Comparison of ENCODE assay signal across 18 mouse cellular contexts in the genomic region with DNA sequence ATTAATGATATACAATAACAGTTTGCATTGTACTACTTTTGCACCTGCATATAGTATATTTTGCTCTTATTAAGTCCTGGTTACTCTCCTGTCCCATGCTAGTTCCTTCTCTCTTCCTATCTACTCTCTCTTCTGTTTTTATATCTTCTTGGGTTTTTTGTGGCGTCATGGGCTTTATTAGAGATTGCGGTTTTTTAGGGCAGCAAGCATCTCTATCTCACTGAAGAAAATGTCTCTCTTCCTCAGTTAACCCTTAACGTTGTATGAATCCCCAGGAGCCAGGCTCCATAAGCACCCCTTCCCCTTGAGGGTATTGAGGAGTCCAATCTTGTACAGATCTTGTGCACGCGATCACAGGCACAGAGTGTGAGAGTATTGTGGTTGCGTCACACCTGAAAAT.
DNase-seq lines count a peak whose midpoint lies in the region; TF ChIP-seq lines count a peak whose summit lies in the region.
"Had no signal": no experiment of that assay in that cellular context is flagged by ENCODE, and none has a peak within 500 bp of the region (broad histone marks: within the 10 kb centered on the region; RNA-seq: fewer than 3 reads in every experiment).

No protein-coding gene starts in this region.

- no peak for TF ChIP-seq RAD21 in MEL (IDR thresholded peaks at IDR 0.05; ENCODE audit: low read depth, low read length)

- no peaks in the 10 kb centered on the region for H3K36me3 ChIP-seq in heart, embryonic 10.5 days
- H3K36me3 ChIP-seq in MEL (ENCODE audit: control insufficient read depth in 1 of 2, insufficient read depth in 2 of 2, low read length in 2 of 2), result 0 out of 4 replicates have a peak, but pooled peaks cover 0 to 3% of the 10 kb centered on the region in 2 experiments
- H3K36me3 ChIP-seq: G1E had no signal

- no peak overlapping the region for H3K4me3 ChIP-seq in heart, embryonic 10.5 days
- H3K4me3 ChIP-seq in MEL (ENCODE audit: control insufficient read depth in 1 of 2, insufficient read depth in 1 of 2, low read depth in 2 of 2, low read length in 2 of 2), result no peak overlapping the region

- no peak overlapping the region for H3K9ac ChIP-seq in MEL (ENCODE audit: control insufficient read depth, low read depth, low read length, poor library complexity, severe bottlenecking)

- TF ChIP-seq CTCF in MEL (IDR thresholded peaks at IDR 0.05 in 2 of 3, conservative IDR thresholded peaks at IDR 0.05 in 1 of 3; ENCODE audit: control insufficient read depth in 1 of 3, insufficient read depth in 1 of 3, low read depth in 2 of 3, low read length in 3 of 3, poor library complexity in 1 of 3, severe bottlenecking in 1 of 3), result no peak

- TF ChIP-seq POLR2A in MEL (IDR thresholded peaks at IDR 0.05; ENCODE audit: control insufficient read depth in 1 of 2, insufficient read depth in 1 of 2, low read depth in 1 of 2, low read length in 2 of 2, poor library complexity in 1 of 2), result no peak

- DNase-seq in heart, embryonic 10.5 days (ENCODE audit: low spot score), result peak; percentile 25
- DNase-seq in heart, adult 18-20 months, result no peak
- DNase-seq in MEL (ENCODE audit: low read depth, low spot score), result peak; percentile 34
- no peak for DNase-seq in ovary, postnatal 36 days (ENCODE audit: low spot score)
- DNase-seq: adrenal gland, adult 2 months; adrenal gland, adult 8-10 months; adrenal gland, postnatal 10 days; adrenal gland, postnatal 14 days; adrenal gland, postnatal 25 days; adrenal gland, postnatal 36 days; B cell, adult 2 months; cerebellum, adult 11 months; cerebellum, adult 11-12 months; cerebellum, adult 18-20 months; cerebellum, adult 2 months had no signal

- no peaks in the 10 kb centered on the region for H3K27me3 ChIP-seq in heart, embryonic 10.5 days (ENCODE audit: insufficient read depth, poor library complexity, severe bottlenecking)
- no peaks in the 10 kb centered on the region for H3K27me3 ChIP-seq in MEL (ENCODE audit: control insufficient read depth in 1 of 2, insufficient read depth in 2 of 2, low read length in 2 of 2)
- H3K27me3 ChIP-seq: CH12.LX, Patski had no signal

- no peak overlapping the region for H3K27ac ChIP-seq in heart, embryonic 10.5 days
- no peak overlapping the region for H3K27ac ChIP-seq in MEL (ENCODE audit: control insufficient read depth, low read depth, low read length)

- H3K4me1 ChIP-seq in heart, embryonic 10.5 days, result no peaks in the 10 kb centered on the region
- peaks cover 0 to 3% of the 10 kb centered on the region in 2 experiments; a peak in 2 of 4 replicates for H3K4me1 ChIP-seq in MEL (ENCODE audit: control insufficient read depth in 1 of 2, insufficient read depth in 2 of 2, low read length in 2 of 2)

- no peaks in the 10 kb centered on the region for H3K9me3 ChIP-seq in heart, embryonic 10.5 days
- H3K9me3 ChIP-seq in MEL (replicated peaks; ENCODE audit: insufficient read depth, low read length), result no peaks in the 10 kb centered on the region
- H3K9me3 ChIP-seq: G1E had no signal

- 87% methylated on average over 6 of the region's 6 CpGs for WGBS in heart, embryonic 10.5 days

- H3K79me2 ChIP-seq in MEL (ENCODE audit: control insufficient read depth, insufficient read depth, low read length, poor library complexity), result no peaks in the 10 kb centered on the region

- peak; percentile 39 to 56; a peak in 3 of 4 replicates for TF ChIP-seq EP300 in MEL (IDR thresholded peaks at IDR 0.05; ENCODE audit: low read depth in 1 of 2, low read length in 2 of 2)

TF ChIP-seq in MEL, 35 proteins besides CTCF, POLR2A, EP300 and RAD21:
- no peak for TF ChIP-seq MAFK (IDR thresholded peaks at IDR 0.05; ENCODE audit: borderline replicate concordance, low read depth, low read length)
- no peak for TF ChIP-seq GABPA (IDR thresholded peaks at IDR 0.05; ENCODE audit: low read depth, low read length)
- TF ChIP-seq ELF1 (IDR thresholded peaks at IDR 0.05; ENCODE audit: low read depth, low read length), result no peak
- no peak for TF ChIP-seq ZC3H11A (IDR thresholded peaks at IDR 0.05; ENCODE audit: low read depth, low read length)
- no peak for TF ChIP-seq SIN3A (IDR thresholded peaks at IDR 0.05; ENCODE audit: low read length)
- TF ChIP-seq GATA1 (IDR thresholded peaks at IDR 0.05; ENCODE audit: low read depth, low read length), result 0 out of 2 replicates have a peak, but pooled peaks have one; percentile 16
- TF ChIP-seq RCOR1 (IDR thresholded peaks at IDR 0.05; ENCODE audit: low read depth, low read length), result peak; percentile 62; the same call in 1 of the 2 replicates
- no peak for TF ChIP-seq CHD2 (IDR thresholded peaks at IDR 0.05; ENCODE audit: low read length)
- TF ChIP-seq BHLHE40 (IDR thresholded peaks at IDR 0.05; ENCODE audit: borderline replicate concordance, low read depth, low read length), result no peak
- no peak for TF ChIP-seq UBTF (IDR thresholded peaks at IDR 0.05; ENCODE audit: borderline replicate concordance, insufficient read depth, low read depth, low read length)
- TF ChIP-seq ETS1 (IDR thresholded peaks at IDR 0.05; ENCODE audit: low read depth, low read length), result 0 out of 2 replicates have a peak, but pooled peaks have one; percentile 16
- TF ChIP-seq ZNF384 (IDR thresholded peaks at IDR 0.05; ENCODE audit: low read depth, low read length), result no peak
- no peak for TF ChIP-seq ZMIZ1 (IDR thresholded peaks at IDR 0.05; ENCODE audit: low read depth, low read length)
- TF ChIP-seq MAZ (IDR thresholded peaks at IDR 0.05; ENCODE audit: low read depth, low read length), result no peak
- TF ChIP-seq USF1 (IDR thresholded peaks at IDR 0.05; ENCODE audit: low read depth, low read length), result no peak
- no peak for TF ChIP-seq ZKSCAN1 (IDR thresholded peaks at IDR 0.05; ENCODE audit: low read depth, low read length)
- TF ChIP-seq MYB (IDR thresholded peaks at IDR 0.05; ENCODE audit: low read depth, low read length), result no peak

Comparison
In these comparisons a context has a peak if more than half of its experiments do, and no peak if none do; other contexts are left out.
1. DNase-seq: peak in heart, embryonic 10.5 days (single experiment) and MEL (single experiment); none in heart, adult 18-20 months (0 of 2) and ovary, postnatal 36 days (single experiment).